Mouse (Mus musculus) lung, embryonic 14.5 days (tissue): ENCODE measurements at regions not wholly inside any gene's neighbourhood (a gene's known extent, or its start where the extent isn't known, plus 50 kb on each side); places are given as distances from the start of the nearest gene placed in this dataset.

Source experiments
- ATAC-seq: fragments of 200-750 bp; cut with Nextera tagmentation; 2 replicates; pipeline ENCODE4 v1.8.0; 2017; ENCODE audit warnings: mild to moderate bottlenecking, moderate TSS enrichment, moderate library complexity; ENCODE audit not compliant: insufficient read depth
- DNase-seq: peaks from one replicate; pipeline ENCODE4 v3.0.0-alpha.2; 2015
- H3K27ac ChIP-seq: fragments of 300-500 bp; sonication (generic); 2 replicates; pipeline ENCODE4 v1.5.1; 2014; ENCODE audit warnings: low read depth, mild to moderate bottlenecking, moderate library complexity
- H3K27me3 ChIP-seq: fragments of 300-500 bp; sonication (generic); 2 replicates; pipeline ENCODE4 v1.6.1; 2014; ENCODE audit warnings: low read length, control low read depth; ENCODE audit not compliant: insufficient read depth
- H3K36me3 ChIP-seq: fragments of 300-500 bp; sonication (generic); 2 replicates; pipeline ENCODE4 v1.6.1; 2014; ENCODE audit warnings: control low read depth; ENCODE audit not compliant: insufficient read depth
- H3K4me1 ChIP-seq: fragments of 300-500 bp; sonication (generic); 2 replicates; pipeline ENCODE4 v1.6.1; 2014; ENCODE audit warnings: antibody characterized with exemption, control low read depth; ENCODE audit not compliant: insufficient read depth
- H3K4me2 ChIP-seq: fragments of 300-500 bp; sonication (generic); 2 replicates; pipeline ENCODE4 v1.6.1; 2014; ENCODE audit warnings: mild to moderate bottlenecking
- H3K4me3 ChIP-seq: fragments of 300-500 bp; sonication (generic); 2 replicates; pipeline ENCODE4 v1.5.1; 2014; ENCODE audit warnings: low read depth, low read length
- H3K9ac ChIP-seq: fragments of 300-500 bp; sonication (generic); 2 replicates; pipeline ENCODE4 v1.6.1; 2014
- H3K9me3 ChIP-seq: fragments of 300-500 bp; sonication (generic); 2 replicates; pipeline ENCODE4 v1.6.1; 2016; ENCODE audit warnings: low read depth, low read length, control low read depth
- CTCF ChIP-seq: IDR thresholded peaks from 2 replicates; pipeline ENCODE4 v1.5.1; 2016; ENCODE audit warnings: antibody characterized with exemption, low read depth
- WGBS: fragments of 180-500 bp; shearing (Covaris S2); extraction: QIAGEN DNeasy Blood & Tissue Kit; methylation state at CpG from one replicate; pipeline ENCODE4 v1.1.7; 2014; 5-methylcytosine and 5-hydroxymethylcytosine counted together

DNA sequence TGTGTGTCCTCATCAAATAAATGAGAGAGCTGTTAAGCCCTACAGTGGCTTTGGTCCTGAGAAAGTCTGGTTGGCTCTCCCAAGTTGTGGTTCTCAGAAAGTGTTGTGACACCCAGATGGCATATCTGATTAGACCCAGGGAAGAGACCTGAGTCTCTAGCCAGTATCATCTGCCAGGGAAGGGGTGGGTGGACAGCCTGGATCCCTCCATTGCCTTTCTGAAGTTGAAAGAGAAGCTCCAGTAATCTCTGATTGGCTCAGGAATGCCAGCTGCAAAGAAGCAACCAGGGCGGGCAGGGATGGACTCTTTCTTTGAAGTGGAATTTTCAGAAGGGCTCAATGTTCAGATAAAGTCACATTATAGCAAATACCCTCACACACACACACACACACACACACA is 361.8 kb upstream of the Gm10131 start:
- no peak overlapping the region for H3K4me2 ChIP-seq
- H3K9ac ChIP-seq, result no peak overlapping the region
- no peak for TF ChIP-seq CTCF
- no peaks in the 10 kb centered on the region for H3K36me3 ChIP-seq
- no peaks in the 10 kb centered on the region for H3K27me3 ChIP-seq
- ATAC-seq (no peak), DNase-seq (no peak)
- H3K4me3 ChIP-seq, result no peak overlapping the region
- peaks cover 15% of the 10 kb centered on the region for H3K4me1 ChIP-seq
- WGBS, result 86% methylated on average over 1 of the region's 1 CpGs
- H3K9me3 ChIP-seq, result no peaks in the 10 kb centered on the region
- no peak overlapping the region for H3K27ac ChIP-seq

DNA sequence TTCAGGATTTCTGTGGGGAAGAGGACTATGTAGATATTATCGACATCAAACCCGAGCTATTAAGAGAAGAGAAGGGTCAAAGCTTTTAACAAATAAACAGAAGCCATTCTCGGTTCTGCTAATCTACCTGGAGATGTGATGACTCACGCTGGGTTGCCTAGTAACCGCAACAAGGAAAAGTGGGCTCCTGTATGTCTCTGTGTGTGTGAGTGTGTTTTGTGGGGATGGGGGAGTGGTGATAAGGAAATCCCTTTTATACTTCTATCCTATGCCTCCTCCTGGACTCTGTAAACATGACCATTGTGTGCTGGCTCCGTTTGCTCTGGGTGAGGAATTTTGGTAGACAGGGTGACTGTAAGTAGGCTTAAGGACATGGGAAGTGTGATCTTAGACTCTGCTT is 361.3 kb upstream of the Gm10131 start:
- no peaks in the 10 kb centered on the region for H3K27me3 ChIP-seq
- H3K27ac ChIP-seq, result no peak overlapping the region
- peaks cover 15% of the 10 kb centered on the region for H3K4me1 ChIP-seq
- ATAC-seq, result peak; percentile 60; the same call in 1 of the 2 replicates
- H3K9ac ChIP-seq, result no peak overlapping the region
- no peak overlapping the region for H3K4me3 ChIP-seq
- no peaks in the 10 kb centered on the region for H3K36me3 ChIP-seq
- WGBS, result 12% methylated on average over 6 of the region's 6 CpGs
- H3K4me2 ChIP-seq, result peak overlapping the region; percentile 22; the same call in 1 of the 2 replicates
- no peaks in the 10 kb centered on the region for H3K9me3 ChIP-seq
- no peak for TF ChIP-seq CTCF
- peak; percentile 21 for DNase-seq

DNA sequence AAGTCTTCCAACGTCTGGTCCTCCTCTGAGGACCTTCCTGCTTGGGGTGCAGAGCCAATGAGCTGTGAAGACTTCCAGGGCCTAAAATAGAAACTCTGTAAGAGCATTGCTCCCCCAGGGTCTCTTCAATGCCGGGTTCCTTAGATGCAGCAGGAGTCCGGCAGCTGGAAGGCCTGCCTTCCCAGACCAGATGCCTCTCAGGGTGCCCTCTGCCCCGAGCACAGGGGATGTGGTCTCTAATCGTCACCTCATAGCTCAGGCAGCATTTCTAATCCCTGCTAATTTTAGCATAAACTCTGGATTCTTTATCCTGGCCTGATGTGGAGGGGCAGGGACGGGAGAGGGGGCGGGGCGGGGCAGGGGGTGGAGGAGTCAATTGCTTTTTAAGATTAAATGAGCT is 360.9 kb upstream of the Gm10131 start:
- peak overlapping the region; percentile 22; the same call in 1 of the 2 replicates for H3K4me2 ChIP-seq
- TF ChIP-seq CTCF, result no peak
- no peak overlapping the region for H3K27ac ChIP-seq
- DNase-seq (peak; percentile 33), ATAC-seq (no peak)
- no peak overlapping the region for H3K9ac ChIP-seq
- H3K4me1 ChIP-seq, result peaks cover 15% of the 10 kb centered on the region
- WGBS, result 18% methylated on average over 8 of the region's 8 CpGs
- H3K9me3 ChIP-seq, result no peaks in the 10 kb centered on the region
- H3K4me3 ChIP-seq, result no peak overlapping the region
- no peaks in the 10 kb centered on the region for H3K27me3 ChIP-seq
- no peaks in the 10 kb centered on the region for H3K36me3 ChIP-seq

DNA sequence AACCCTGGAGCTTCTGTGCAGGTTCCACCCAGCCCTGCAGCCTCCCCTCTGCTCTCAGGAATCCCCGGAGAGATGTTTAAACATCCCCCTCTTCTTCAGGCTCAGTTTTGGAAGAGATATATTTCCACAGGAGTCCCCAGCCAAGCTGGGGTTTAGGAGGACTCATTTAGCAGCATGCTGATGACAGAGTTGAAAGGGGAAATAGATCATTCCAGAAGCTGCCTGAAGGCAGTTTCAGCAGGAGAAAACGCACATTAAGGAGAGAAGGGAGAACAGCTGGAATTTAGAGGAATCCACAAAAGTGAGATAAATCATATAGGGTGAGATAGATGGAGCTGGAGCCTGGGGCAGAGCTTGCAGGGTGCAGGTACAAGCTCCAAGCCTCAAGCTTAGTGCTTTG is 357.6 kb upstream of the Gm10131 start:
- ATAC-seq, result no peak
- Histone ChIP-seq H3K27me3 (no peaks in the 10 kb centered on the region), H3K9me3 (no peaks in the 10 kb centered on the region), H3K9ac (no peak overlapping the region), H3K36me3 (no peaks in the 10 kb centered on the region), H3K4me1 (peaks cover 15% of the 10 kb centered on the region), H3K27ac (no peak overlapping the region), H3K4me2 (no peak overlapping the region), H3K4me3 (no peak overlapping the region)
- DNase-seq, result no peak
- 23% methylated on average over 2 of the region's 2 CpGs for WGBS
- TF ChIP-seq CTCF, result no peak

DNA sequence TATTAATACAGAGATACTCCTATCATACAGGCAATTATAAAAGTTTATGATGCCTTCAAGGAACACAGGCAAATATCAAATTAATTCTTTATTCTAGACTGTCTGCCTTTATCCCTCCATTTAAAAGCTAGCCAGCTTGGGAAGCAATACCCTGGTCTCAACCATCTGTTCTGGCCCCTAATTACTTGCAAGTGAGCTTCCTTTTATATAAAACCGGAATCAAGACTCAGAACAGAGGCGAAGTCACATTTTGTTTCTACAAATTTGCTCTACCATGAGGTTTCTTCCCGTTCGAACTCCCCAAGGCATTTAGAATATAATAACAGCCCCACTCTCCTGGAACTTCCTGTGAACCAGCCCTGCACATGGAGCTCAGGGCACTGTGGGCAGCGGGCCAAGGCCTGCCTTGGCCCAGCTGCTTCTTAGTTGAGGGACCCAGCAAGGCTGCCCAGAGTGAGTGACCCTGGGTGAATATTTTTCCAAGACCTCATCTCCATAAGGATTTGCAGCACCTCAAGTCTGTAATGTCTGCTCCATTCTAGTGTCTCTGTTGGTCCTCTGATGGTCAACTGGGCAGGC is 355.3 kb upstream of the Gm10131 start:
- no peak for TF ChIP-seq CTCF
- no peak overlapping the region for H3K27ac ChIP-seq
- no peak overlapping the region for H3K4me2 ChIP-seq
- no peak overlapping the region for H3K9ac ChIP-seq
- no peaks in the 10 kb centered on the region for H3K9me3 ChIP-seq
- DNase-seq (peak; percentile 56), ATAC-seq (no peak)
- H3K27me3 ChIP-seq, result no peaks in the 10 kb centered on the region
- H3K4me1 ChIP-seq, result peaks cover 9% of the 10 kb centered on the region
- WGBS, result 73% methylated on average over 5 of the region's 5 CpGs
- H3K36me3 ChIP-seq, result no peaks in the 10 kb centered on the region
- no peak overlapping the region for H3K4me3 ChIP-seq

DNA sequence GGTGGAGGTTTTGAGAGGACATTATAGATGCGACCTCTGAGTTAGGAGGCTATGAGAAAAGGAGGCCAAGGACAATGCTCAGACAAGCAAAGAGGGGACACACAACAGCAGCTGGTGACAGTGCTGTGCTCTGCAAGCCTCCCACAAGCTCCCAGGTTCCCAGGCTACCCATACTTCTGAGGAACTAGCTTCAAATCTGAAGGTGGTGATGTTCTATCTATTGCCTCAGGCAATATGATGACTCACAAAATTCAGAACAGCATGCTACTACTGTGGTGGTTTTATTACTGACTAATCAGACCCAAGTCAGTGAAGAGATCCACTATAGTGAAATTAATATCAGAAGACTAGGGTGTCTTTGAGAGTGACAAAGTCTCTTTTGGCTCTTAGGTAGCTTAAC is 353.9 kb upstream of the Gm10131 start:
- Histone ChIP-seq H3K27me3 (no peaks in the 10 kb centered on the region), H3K4me3 (no peak overlapping the region), H3K36me3 (no peaks in the 10 kb centered on the region), H3K27ac (no peak overlapping the region), H3K4me1 (peaks cover 6% of the 10 kb centered on the region), H3K9ac (no peak overlapping the region), H3K9me3 (no peaks in the 10 kb centered on the region), H3K4me2 (no peak overlapping the region)
- no peak for DNase-seq
- TF ChIP-seq CTCF, result no peak
- WGBS, result 89% methylated on average over 1 of the region's 1 CpGs
- ATAC-seq, result no peak

DNA sequence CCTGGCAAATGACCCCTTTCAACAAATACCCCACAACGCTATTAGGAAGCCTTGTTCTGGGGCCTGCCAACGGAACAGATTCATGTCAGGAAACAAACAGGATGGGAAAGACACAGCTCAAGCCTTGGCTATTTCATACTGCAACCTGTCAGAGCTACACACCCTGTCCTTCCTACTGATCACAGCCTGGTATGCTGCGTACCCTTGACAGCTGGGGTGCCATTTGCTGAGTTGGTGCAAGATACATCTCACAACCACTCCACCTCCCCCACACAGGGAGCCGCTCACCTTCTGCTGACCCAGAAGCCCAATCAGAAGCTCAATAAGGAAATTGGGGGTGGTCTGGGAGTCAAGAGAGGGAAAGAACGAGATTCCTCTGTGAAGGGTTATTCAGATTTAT is 350.7 kb upstream of the Gm10131 start:
- Histone ChIP-seq H3K36me3 (no peaks in the 10 kb centered on the region), H3K27me3 (no peaks in the 10 kb centered on the region), H3K27ac (no peak overlapping the region), H3K4me2 (no peak overlapping the region), H3K4me1 (no peaks in the 10 kb centered on the region), H3K9ac (no peak overlapping the region), H3K9me3 (no peaks in the 10 kb centered on the region), H3K4me3 (no peak overlapping the region)
- WGBS, result 54% methylated on average over 5 of the region's 5 CpGs
- no peak for DNase-seq
- TF ChIP-seq CTCF, result no peak
- ATAC-seq, result no peak

DNA sequence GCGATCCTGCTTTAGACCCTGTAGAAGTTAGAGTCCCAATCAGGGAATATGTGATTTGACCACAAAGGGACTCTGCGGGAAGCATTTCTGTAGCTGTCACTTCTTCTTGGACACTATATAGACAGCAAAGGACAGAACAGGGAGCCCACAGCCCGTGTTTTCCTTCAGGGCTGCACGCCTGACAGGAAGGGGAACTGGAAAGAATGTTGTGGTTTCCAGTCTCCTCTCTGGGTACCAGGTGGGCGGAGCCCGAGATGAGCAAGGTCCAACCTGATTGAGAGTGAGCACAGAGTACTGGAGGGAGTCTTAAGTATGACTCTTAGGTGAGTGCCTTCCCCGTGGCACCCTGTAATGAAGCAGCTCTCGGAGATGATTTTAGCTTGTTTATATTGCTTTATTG is 346.8 kb upstream of the Gm10131 start:
- Histone ChIP-seq H3K4me3 (no peak overlapping the region), H3K9me3 (no peaks in the 10 kb centered on the region), H3K4me2 (no peak overlapping the region), H3K36me3 (no peaks in the 10 kb centered on the region), H3K9ac (no peak overlapping the region), H3K27me3 (no peaks in the 10 kb centered on the region), H3K27ac (no peak overlapping the region), H3K4me1 (no peaks in the 10 kb centered on the region)
- ATAC-seq (no peak), DNase-seq (no peak)
- no peak for TF ChIP-seq CTCF
- 79% methylated on average over 8 of the region's 8 CpGs for WGBS
